Mouse (Mus musculus): ENCODE results near the gene Hydin.
"Not testable (repeated sequence)": the region's sequence is repeated elsewhere in the genome, so short reads cannot be mapped to it uniquely, and the experiment has no call there.

Gene Hydin

DNA sequence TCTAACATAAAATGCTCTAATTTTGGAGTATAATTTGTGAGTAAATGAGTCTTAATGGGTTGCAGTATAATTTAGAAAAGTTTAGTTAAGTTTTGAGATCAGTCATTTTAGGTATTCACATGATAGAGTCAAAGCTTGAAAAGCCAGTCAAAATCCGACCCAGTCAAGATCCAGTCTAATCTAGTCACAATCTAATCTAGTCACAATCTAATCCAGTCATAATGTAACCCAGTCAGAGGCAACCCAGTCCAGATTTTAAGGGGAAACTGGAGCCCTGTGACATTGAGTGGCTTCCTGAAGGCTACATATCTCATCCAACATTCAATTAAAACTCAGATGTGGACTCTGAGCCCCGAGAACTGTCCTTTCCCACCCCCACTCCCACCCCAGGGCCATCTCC, 72.7 kb downstream of the Hydin start:
- DNase-seq: no peak

DNA sequence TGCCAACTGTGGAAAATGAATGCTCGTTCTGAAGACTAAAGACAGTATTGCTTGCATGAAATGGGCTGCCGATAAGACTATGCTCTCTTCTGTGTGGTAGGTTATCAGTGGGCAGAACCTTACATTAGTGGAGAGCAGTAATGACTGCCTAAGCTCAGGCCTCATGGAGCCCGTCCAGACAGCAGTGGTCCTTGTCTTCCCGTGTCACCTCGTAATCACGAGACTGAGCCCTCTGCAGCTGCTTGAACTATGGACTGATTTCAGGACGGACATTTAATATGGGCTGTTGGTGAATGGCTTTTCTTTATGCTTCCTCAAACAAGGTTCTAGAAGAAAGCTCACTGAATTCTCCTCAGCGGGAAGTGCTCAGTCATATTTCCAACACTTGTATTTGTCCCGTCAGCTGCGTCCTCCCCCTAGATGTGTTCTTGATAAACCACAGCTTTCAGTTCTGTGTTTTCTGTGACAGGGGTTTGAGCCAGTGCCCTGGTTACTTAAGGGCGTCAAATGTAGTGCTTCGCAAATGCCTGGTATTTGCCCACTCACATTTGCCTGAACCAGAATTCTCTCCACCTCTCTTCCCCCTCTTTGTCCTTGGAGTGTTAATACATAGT, 73.4 kb downstream of the Hydin start:
- no peak for DNase-seq

DNA sequence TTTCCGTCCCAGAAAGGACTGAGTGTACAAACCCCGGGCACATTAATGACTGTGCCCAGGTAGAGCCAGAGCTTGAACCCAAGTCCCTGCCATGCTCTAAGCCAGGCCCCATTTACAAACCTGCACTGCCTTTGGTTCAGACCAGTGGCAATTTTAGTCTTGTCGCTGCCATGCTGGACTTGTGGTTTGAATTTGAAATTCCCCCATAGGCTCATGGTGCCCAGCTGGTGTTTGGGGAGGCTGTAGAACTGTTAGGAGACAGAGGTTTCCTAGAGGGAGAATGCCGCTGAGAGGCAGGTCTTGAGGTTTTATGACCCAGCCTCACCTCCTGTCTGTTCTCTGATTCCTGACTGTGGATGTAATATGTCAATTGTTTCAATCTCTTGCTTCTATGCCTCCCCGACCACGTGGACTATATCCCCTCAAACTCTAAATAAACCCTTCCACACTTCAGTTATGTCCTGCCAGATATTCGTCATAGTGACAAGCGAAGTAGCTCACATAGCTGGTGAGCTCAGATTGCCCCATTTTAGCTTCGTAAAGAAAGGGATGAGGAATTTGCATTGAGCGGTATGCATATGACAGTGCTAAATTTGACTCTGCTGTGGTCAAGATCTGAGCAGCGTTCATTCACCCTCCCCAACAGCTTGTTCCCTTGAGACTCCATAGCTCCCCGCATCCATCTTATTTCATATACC, 79.1 kb downstream of the Hydin start:
- no peak for DNase-seq

DNA sequence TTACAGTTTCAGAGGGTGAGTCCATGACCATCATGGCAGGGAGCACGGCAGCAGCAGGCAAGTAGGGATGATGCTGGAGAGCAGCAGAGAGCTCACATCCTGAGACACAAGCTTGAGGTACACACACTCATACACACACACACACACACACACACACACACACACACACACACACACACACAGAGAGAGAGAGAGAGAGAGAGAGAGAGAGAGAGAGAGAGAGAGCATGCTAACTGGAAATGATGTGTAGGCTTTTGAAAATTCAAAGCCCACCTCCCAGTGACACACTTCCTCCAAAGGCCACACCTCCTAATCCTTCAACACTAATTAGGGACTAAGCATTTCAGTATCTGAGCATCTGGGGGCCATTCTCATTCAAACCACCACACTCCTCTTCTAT, 80.1 kb downstream of the Hydin start:
- no peak for DNase-seq

DNA sequence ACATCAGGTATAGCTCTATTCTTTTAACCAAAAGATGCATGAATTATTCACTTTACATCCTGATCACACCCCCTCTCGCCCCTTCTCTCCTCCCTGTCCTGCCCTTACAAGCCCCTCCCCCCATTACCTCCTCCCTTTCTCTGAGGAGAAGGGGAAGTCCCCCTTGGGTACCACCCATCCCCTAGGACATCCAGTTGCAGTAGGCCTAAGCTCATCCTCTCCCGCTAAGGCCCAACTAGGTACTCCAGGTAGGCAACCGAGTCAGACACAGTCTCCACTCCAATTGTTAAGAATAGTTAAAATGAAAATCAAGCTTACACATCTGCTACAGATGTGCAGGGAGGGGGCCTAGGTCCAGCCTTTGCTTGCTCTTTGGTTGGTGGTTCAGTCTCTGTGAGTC, 83.9 kb downstream of the Hydin start:
- no peak for DNase-seq

DNA sequence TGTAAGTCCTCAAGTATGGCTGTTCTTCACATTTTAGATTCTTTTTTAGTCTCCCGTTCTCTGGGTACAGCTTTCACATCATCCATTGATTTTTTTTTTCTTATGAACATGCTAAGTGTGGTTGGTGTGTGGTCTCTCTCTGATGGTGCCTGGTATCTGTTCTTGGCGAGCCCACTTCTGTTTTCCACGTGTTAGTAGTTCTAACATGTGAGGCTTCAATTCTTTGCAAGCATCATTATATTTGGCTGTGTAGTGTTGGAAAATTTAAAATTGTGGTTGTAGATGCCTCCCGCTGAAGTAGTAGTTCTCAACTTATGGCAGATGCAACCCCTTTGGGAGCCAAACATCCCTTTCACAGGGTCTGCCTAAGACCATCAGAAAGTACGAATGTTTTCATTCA, 85.1 kb downstream of the Hydin start:
- no peak for DNase-seq

DNA sequence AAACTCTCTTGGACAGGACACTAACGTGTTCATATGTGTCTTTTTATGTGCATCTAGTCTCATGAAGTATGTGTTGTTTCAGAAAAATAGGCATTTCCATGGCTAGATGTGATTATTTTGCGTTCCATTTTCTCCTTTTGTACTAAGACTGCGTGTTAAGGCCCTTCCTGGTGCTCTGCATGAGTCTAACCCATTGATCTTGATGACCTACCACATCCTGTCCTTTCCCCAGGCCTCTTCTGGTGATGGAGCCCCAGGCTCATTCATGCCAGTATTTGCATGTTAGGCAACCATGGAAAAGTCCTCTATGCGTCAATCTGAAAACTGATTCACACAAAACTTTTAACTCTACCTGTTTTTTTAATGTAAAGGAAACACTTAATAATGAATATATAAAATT, 96.2 kb downstream of the Hydin start:
- no peak for DNase-seq

DNA sequence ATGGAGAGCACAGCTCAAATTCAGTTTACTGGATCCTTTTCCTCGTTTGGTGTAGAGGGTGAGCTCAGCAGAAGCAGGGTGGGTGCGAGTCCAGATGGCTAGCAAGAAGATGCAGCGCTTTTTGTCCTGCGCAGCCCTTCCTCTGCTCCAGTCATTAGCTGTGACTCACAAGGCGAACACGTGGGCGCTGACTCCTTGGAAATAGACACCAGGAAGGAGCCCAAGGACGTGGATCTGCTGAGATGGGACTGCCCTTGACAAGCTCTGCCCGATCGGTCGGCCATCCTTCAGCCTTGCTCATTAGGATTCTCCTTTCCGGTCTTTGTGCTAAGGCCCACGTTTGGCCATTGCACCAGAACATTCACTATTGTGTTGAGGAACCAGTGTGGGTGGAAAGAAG, 106.1 kb downstream of the Hydin start:
- no peak for DNase-seq

DNA sequence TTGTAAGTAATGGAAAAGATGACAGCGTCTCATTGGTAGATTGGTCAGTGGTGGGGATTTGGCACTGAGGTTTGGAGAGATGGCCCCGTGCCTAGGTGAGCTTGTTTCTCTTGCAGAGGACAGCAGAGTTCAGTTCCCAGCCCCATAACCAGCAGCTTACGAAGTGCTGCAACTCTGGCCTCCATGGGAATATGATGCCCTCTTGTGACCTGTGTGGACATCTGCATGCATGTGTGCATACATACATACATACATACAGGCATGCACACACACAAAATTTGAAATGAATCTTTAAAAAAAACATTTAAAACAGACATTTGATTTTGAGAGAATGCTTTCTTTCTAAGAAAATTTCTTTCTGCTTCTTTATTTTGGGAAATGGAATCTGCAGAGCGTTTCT, 106.9 kb downstream of the Hydin start:
- DNase-seq: no peak

DNA sequence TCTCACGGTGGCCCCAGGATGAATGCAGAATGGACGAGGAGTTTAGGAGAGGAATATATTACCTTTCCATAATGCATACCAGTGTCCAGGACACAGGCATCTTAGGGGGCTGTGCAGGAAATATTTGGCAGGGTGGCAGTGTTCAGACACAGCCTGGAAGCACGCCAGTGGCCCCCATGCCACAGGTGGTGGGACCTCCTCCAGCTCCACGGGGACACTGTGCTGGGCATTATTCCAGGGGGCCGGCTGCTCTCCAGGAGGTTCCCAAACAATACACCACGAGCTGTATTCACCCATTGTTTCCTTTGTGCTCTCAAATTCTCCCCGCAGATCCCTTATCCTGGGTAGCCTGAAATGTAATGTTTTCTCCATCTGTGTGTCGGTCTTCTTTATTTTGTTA, 116.0 kb downstream of the Hydin start:
- no peak for DNase-seq

DNA sequence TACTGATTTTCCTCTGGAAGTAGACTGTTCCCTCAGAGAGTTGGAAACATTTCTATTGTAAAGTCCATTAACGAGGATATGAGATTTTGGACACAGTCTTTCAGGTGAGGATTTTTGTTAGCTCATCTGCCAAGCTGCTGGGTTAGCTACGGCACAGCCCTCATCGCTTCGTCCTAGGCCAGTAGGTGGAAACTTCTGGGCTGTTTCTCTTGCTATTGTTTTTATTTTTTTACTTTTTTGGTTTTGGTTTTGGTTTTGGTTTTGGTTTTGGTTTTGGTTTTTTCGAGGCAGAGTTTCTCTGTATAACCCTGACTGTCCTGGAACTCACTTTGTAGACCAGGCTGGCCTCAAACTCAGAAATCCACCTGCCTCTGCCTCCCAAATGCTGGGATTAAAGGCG, 117.9 kb downstream of the Hydin start:
- DNase-seq: not testable (repeated sequence)

DNA sequence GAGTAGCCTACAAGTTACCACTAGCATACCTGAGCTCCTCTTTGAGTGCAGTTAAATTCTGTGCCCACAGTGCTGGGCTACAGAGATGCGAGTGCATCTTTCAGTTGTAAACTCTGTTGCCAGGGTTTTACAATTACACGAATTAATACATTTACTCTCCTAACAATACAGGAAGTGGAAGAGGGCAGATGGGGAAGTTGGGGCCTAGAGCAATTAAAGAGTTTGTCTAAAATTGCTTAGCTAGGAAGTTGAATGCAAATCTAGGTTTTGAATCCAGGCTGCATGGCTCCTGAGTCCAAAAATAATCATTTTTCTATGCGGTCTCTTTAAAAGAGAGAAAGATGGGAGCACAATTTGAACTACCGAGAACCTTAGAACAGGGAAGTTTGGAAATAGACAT, 128.9 kb downstream of the Hydin start:
- DNase-seq: no peak

DNA sequence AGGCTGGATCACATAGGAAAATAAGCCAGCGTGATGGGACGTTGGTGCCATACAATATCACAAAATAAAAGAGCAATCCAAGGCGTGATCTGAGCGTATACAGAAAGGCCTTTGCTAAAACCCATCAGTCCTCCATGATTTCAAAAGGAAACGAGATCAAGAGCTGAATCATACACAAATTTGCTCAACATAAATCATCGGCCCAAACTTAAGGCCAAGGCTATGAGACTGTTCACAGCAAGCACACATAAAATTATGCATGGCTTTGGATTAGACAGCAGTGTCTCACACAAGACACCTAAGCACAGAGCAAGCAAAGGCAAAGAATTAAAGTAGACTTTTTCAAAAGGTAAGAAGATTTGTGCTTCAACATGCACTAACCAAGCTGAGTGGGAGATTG, 133.8 kb downstream of the Hydin start:
- no peak for DNase-seq

DNA sequence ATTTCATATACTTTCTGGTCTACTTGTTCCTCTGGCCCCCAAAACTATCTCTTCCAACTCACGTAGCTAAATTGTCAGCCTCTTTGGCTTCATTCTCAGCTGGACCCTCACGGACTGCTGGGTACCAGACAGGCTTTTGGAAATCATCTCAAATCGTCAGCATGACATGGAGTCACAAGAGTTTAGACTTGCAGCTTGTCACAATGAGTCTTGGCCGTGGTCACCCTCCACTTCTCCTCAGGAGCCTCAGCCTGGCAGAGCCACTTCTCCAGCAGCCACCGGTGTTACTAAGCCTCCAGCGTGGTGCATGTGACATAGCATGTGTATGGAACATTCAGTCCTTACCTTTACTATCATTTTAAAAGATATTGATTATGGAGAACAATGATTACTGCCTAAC, 135.5 kb downstream of the Hydin start:
- no peak for DNase-seq

DNA sequence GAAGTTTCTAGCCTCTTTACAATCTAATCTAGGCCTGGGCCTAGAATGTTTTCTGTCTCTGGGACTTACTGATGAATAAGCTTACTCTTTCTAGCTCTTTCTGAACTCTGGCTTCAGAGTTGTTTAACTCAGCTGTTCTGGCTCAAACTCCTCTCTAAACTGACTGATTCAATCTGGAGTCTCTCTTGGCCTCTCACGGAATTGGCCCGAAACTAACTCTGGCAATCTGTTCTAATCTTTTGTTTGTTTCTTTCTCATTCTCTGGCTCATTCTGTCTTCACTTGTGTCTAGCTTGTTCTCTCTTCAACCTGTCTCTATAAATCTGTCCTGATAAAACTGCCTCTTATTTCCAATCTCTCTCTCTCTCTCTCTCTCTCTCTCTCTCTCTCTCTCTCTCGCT, 137.7 kb downstream of the Hydin start:
- DNase-seq: no peak

DNA sequence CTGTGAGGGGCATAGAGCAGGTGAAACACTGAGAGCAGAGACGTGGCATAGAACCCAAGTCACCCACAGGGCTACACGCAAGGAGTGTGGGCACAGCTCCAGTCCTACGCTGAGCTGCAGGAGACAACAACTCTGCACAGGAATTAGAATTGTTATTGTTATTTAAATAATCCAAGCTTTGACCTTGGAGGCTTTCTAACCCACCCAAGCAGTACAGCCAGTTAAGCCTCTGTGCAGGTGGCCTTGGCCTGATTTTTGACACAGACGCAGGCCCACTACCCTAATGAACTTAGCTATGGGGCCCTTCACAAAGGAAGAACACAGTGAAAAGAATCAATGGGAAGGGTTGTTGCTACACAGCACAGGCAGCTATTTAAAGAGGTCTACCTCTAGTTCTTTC, 148.3 kb downstream of the Hydin start:
- no peak for DNase-seq

DNA sequence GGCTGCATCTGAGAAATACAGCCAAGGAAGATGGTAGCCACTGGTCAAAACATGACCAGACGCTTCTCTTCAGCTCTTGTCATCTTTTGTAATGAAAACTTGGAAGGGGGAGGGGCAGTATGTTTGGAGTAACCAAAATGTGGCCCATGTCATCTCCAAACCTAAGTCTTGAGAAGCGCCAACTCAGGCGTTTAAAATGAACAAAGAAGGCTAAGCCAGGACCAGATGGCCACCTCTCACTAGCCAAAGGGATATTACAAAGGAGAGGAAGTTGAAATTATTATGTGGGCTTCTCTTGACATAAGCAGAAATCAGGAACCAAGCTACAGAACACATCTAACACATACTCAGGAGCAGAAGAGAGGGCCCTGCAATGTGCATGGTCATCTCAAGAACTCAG, 150.2 kb downstream of the Hydin start:
- DNase-seq: no peak

DNA sequence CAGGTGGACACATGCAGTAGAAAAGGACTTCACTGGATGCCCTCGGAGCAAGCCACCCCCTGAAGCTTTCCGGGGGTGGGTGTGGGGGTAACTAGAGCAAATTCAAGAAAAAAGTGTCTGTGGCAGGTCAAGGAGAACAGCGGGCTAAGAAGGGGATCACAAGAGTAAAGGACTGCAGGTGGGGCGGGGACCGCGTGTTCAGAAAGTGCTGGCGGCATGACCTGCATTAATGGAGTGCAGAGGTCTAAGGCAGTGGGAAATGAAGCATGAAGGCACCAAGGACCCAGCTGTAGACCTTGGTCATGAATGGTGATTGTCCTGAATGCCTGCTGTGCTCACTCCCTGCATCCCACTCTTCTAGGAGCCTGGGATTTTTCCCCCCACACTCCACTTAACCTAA, 151.0 kb downstream of the Hydin start:
- peak; percentile 41 to 43 for DNase-seq

DNA sequence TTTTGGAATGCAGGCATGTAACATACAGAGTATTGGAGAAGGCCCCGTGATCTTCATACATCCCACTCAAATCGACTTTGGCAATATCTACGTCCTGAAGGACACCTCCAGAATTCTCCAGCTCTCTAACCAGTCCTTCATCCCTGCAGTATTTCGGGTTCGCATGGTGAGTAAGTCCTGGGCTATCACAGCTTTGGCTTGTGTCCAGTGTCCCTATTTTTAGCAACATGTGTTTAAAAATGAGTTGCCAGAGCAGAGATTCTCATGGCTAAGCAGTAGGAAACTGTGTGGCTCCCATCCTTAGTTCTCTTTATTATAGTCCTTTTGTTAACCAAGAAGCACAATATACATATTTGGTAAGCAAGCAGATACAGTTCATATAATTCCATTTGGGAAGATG, 152.9 kb downstream of the Hydin start:
- no peak for DNase-seq

DNA sequence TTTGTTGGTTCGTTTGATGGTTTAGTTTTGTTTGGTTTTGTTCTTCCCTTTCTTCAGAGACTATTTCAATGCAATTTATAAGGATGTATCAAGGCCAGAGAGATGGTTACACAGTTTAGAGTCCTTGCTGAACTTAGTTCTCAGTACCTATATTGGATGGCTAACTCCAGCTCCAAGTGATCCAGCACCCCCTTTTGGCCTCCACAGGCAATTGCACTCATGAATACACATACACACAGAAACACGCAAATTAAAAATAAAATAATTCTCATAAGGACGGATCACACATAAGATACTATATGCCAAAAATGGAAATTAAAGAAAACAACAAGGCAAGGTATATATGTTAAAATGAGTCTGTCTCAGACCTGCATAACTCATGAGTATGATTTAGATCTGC, 153.4 kb downstream of the Hydin start:
- no peak for DNase-seq

DNA sequence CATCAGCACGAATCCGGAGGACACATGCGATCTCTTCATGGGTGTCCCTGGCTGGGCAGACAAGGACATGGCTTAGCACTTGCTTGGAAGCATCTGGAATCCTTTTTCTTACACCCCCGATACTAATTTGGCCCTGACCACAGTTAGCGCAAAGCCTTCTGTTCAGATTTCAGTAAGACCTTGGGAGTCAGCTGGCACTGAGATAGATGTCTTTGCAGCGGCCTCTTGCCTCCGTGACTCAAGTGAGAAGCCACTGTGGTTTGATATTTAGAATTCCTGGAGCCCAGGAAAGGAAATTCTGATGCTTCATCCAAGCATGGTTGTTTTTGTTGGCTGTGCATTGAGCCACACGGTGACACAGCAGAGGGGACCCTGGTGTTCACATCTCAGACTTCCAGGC, 157.4 kb downstream of the Hydin start:
- DNase-seq: no peak

DNA sequence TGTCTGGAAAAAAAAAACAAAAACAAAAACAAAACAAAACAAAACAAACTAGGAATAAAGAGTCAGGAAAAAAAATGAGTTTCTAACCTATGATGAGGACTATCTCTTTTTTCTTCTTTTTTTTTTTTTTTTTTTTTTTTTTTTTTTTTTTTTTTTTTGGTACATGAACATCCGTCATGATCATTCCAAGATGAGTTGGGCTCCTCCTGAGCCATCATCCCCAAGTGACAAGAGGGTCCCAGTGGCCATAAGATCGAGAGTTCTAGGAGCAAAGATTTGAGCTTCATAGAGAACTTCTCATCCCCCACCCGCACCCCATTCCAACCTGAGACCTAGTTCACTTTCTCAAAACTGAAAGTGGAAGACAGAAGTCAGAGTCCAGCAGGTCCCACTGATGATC, 164.6 kb downstream of the Hydin start:
- no peak for DNase-seq

DNA sequence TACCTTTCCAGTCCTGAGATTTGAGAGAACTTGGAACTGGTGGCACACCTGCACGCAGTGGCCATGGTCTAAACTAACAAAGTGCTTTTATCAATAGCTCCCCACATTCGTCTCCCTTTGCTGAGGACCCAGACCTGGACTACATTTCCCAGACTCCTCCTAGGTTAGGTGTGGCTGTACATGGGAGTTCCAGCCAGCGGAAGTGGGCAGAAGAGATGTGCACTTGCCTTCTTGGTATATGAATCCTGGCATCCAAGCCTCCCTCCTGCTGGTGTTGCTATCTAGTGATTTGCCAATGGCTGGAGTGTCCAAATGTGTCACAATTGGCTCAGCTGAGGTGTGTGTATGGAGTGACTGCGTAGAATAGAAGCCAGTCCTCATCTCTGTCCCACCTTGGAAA, 173.8 kb downstream of the Hydin start:
- DNase-seq: no peak

DNA sequence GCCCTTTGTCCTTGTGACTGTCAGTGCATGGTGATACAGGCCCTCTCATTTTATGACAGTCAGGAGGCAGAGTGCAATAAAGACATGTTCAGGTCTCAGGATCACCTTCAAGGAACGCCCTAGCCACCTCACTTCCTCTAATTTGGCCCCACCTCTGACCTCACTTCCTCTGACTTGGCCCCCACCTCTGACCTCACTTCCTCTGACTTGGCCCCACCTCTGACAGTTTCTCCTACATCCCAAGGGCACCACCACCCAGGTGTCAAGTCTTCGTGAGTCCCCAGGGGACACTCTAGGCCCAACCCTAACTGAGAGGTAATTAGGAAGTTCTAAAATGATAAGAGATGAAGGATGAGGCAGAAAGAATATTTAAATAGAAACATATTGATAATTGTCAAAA, 177.5 kb downstream of the Hydin start:
- DNase-seq: no peak

DNA sequence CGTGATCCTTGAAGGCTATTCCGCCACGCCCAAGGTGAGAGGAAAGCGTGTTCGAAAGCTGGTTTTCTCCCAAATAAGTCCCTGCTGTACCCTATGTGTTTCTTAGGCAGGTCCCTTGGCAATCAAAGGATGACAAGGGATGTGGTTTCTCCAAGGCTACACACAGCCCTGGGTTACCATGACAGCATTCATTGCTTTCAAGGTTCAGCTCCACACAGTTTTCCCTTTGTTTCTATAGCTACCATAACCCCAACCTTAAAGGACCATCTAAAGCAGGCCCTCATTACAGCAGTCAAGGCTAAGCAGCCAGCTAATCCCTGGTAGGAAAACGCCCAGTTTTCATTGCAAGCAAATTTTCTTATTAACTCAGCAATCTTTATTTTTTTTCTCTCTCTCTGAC, 183.7 kb downstream of the Hydin start:
- DNase-seq: no peak

Data from kidney, adult 8-10 months (tissue).